Mouse (Mus musculus) hindbrain, embryonic 15.5 days (tissue): ENCODE data around the gene Ctrc. TPM values are rescaled to one million over a fixed set of nuclear protein-coding genes. Genes with fewer than 3 reads are reported as not detected.
"Not testable (repeated sequence)": the region's sequence is repeated elsewhere in the genome, so short reads cannot be mapped to it uniquely, and the experiment has no call there.

Experiments used
- ATAC-seq: fragments of 200-750 bp; cut with Nextera tagmentation; 2 replicates; pipeline ENCODE4 v1.8.0; 2017; ENCODE audit warnings: low read depth, moderate number of reproducible peaks, moderate TSS enrichment; ENCODE audit not compliant: low FRiP score
- H3K27ac ChIP-seq: fragments of 300-500 bp; sonication (generic); replicated peaks from 2 replicates; pipeline ENCODE4 v1.5.1; 2015; ENCODE audit warnings: mild to moderate bottlenecking, inconsistent platforms
- H3K27me3 ChIP-seq: fragments of 300-500 bp; sonication (generic); 2 replicates; pipeline ENCODE4 v1.6.1; 2015; ENCODE audit warnings: control low read depth, inconsistent platforms
- H3K36me3 ChIP-seq: fragments of 300-500 bp; sonication (generic); 2 replicates; pipeline ENCODE4 v1.6.1; 2015; ENCODE audit warnings: control low read depth, inconsistent platforms
- H3K4me1 ChIP-seq: fragments of 300-500 bp; sonication (generic); replicated peaks from 2 replicates; pipeline ENCODE4 v1.6.1; 2015; ENCODE audit warnings: control low read depth, inconsistent platforms
- H3K4me2 ChIP-seq: fragments of 300-500 bp; sonication (generic); 2 replicates; pipeline ENCODE4 v1.6.1; 2015; ENCODE audit warnings: moderate library complexity, mild to moderate bottlenecking, inconsistent platforms
- H3K4me3 ChIP-seq: fragments of 300-500 bp; sonication (generic); 2 replicates; pipeline ENCODE4 v1.5.1; 2015; ENCODE audit warnings: mild to moderate bottlenecking, inconsistent platforms
- H3K9ac ChIP-seq: fragments of 300-500 bp; sonication (generic); 2 replicates; pipeline ENCODE4 v1.6.1; 2015; ENCODE audit warnings: inconsistent platforms
- H3K9me3 ChIP-seq: fragments of 300-500 bp; sonication (generic); 2 replicates; pipeline ENCODE4 v1.6.1; 2016; ENCODE audit warnings: control low read depth, inconsistent platforms
- WGBS: fragments of 180-500 bp; shearing (Covaris S2); methylation state at CpG from one replicate; pipeline ENCODE4 v1.1.7; 2015; 5-methylcytosine and 5-hydroxymethylcytosine counted together
- polyA plus RNA-seq: library from polyadenylated mRNA; unstranded; fragments of >200 nt; fragmentation: Nextera tagmentation; extraction: Ambion mirVana; gene quantifications from 2 replicates; pipeline ENCODE4 v1.2.1, GENCODE M21; 2015

Ctrc gene
- polyA plus RNA-seq, 1 experiment from 2014 or later: not detected

- no peak for ATAC-seq
- Histone ChIP-seq H3K9ac (no peak overlapping the region), H3K36me3 (peaks cover 6% of the 10 kb centered on the region; the same call in 1 of the 2 replicates), H3K27ac (no peak overlapping the region), H3K4me1 (peaks cover 38% of the 10 kb centered on the region), H3K4me2 (no peak overlapping the region), H3K9me3 (no peaks in the 10 kb centered on the region), H3K27me3 (no peaks in the 10 kb centered on the region), H3K4me3 (no peak overlapping the region)
- WGBS: 86% methylated on average over 8 of the region's 8 CpGs
Observed at GRCm38 (mm10) chr4:141791951-141792350, 54.2 kb downstream of the Ctrc start.

GRCm38 (mm10) chr4:141791486-141791885, 54.7 kb downstream of the Ctrc start:
- Histone ChIP-seq H3K4me2 (peak overlapping the region; percentile 69; the same call in 1 of the 2 replicates), H3K27ac (peak overlapping the region; percentile 89; the same call in 1 of the 2 replicates), H3K36me3 (peaks cover 6% of the 10 kb centered on the region; the same call in 1 of the 2 replicates), H3K27me3 (no peaks in the 10 kb centered on the region), H3K9ac (no peak overlapping the region), H3K4me3 (no peak overlapping the region), H3K9me3 (no peaks in the 10 kb centered on the region), H3K4me1 (peaks cover 34% of the 10 kb centered on the region)
- 89% methylated on average over 7 of the region's 7 CpGs for WGBS
- no peak for ATAC-seq

- Histone ChIP-seq H3K4me3 (peak within 1 kb of the TSS; percentile 83), H3K27me3 (no peaks in the 10 kb centered on the region), H3K36me3 (peaks cover 6% of the 10 kb centered on the region; the same call in 1 of the 2 replicates), H3K4me2 (peak within 1 kb of the TSS; percentile 69), H3K4me1 (peaks cover 27% of the 10 kb centered on the region), H3K27ac (peak within 1 kb of the TSS; percentile 89), H3K9ac (peak within 1 kb of the TSS; percentile 86), H3K9me3 (no peaks in the 10 kb centered on the region)
- WGBS: under 1% methylated on average over 42 of the region's 42 CpGs
- ATAC-seq: peak; percentile 94
Observed at GRCm38 (mm10) chr4:141790524-141790990, 55.6 kb downstream of the Ctrc start, which contains the start of gene Dnajc16. TSS of gene Dnajc16 (minus strand) at chr4:141790931.

GRCm38 (mm10) chr4:141789564-141790218, 56.5 kb downstream of the Ctrc start:
- H3K4me2 ChIP-seq: peak overlapping the region; percentile 69
- no peaks in the 10 kb centered on the region for H3K27me3 ChIP-seq
- peaks cover 10% of the 10 kb centered on the region for H3K36me3 ChIP-seq
- no peaks in the 10 kb centered on the region for H3K9me3 ChIP-seq
- ATAC-seq: no peak
- H3K9ac ChIP-seq: peak overlapping the region; percentile 86
- WGBS: 62% methylated on average over 3 of the region's 3 CpGs
- peak overlapping the region; percentile 89 for H3K27ac ChIP-seq
- H3K4me1 ChIP-seq: peaks cover 18% of the 10 kb centered on the region
- H3K4me3 ChIP-seq: peak overlapping the region; percentile 83

GRCm38 (mm10) chr4:141787462-141787861, 58.7 kb downstream of the Ctrc start:
- no peaks in the 10 kb centered on the region for H3K27me3 ChIP-seq
- H3K9ac ChIP-seq: no peak overlapping the region
- H3K4me3 ChIP-seq: no peak overlapping the region
- no peak overlapping the region for H3K27ac ChIP-seq
- peaks cover 11% of the 10 kb centered on the region for H3K4me1 ChIP-seq
- H3K4me2 ChIP-seq: no peak overlapping the region
- ATAC-seq: no peak
- peaks cover 28% of the 10 kb centered on the region for H3K36me3 ChIP-seq
- WGBS: 85% methylated on average over 7 of the region's 7 CpGs
- H3K9me3 ChIP-seq: no peaks in the 10 kb centered on the region

- no peak overlapping the region for H3K4me3 ChIP-seq
- peaks cover 11% of the 10 kb centered on the region for H3K4me1 ChIP-seq
- H3K4me2 ChIP-seq: no peak overlapping the region
- no peak overlapping the region for H3K27ac ChIP-seq
- no peaks in the 10 kb centered on the region for H3K27me3 ChIP-seq
- WGBS: 72% methylated on average over 6 of the region's 6 CpGs
- H3K36me3 ChIP-seq: peaks cover 32% of the 10 kb centered on the region
- ATAC-seq: no peak
- no peaks in the 10 kb centered on the region for H3K9me3 ChIP-seq
- H3K9ac ChIP-seq: no peak overlapping the region
Observed at GRCm38 (mm10) chr4:141787046-141787445, 59.1 kb downstream of the Ctrc start.

- Histone ChIP-seq H3K4me2 (no peak overlapping the region), H3K4me3 (no peak overlapping the region), H3K9ac (no peak overlapping the region), H3K36me3 (peaks cover 41% of the 10 kb centered on the region), H3K4me1 (peaks cover 11% of the 10 kb centered on the region), H3K9me3 (no peaks in the 10 kb centered on the region), H3K27ac (no peak overlapping the region), H3K27me3 (no peaks in the 10 kb centered on the region)
- ATAC-seq: no peak
- 93% methylated on average over 13 of the region's 13 CpGs for WGBS
Observed at GRCm38 (mm10) chr4:141786141-141786540, 60.0 kb downstream of the Ctrc start.

GRCm38 (mm10) chr4:141784835-141785234, 61.3 kb downstream of the Ctrc start:
- Histone ChIP-seq H3K9ac (no peak overlapping the region), H3K9me3 (no peaks in the 10 kb centered on the region), H3K4me1 (peaks cover 5% of the 10 kb centered on the region), H3K27me3 (no peaks in the 10 kb centered on the region), H3K4me3 (no peak overlapping the region), H3K27ac (no peak overlapping the region), H3K4me2 (no peak overlapping the region), H3K36me3 (peaks cover 54% of the 10 kb centered on the region)
- no peak for ATAC-seq
- 84% methylated on average over 5 of the region's 5 CpGs for WGBS

- Histone ChIP-seq H3K4me1 (no peaks in the 10 kb centered on the region), H3K9ac (no peak overlapping the region), H3K27ac (no peak overlapping the region), H3K4me2 (no peak overlapping the region), H3K27me3 (no peaks in the 10 kb centered on the region), H3K9me3 (no peaks in the 10 kb centered on the region), H3K36me3 (peaks cover 65% of the 10 kb centered on the region), H3K4me3 (no peak overlapping the region)
- WGBS: 97% methylated on average over 8 of the region's 8 CpGs
- ATAC-seq: no peak
Observed at GRCm38 (mm10) chr4:141781201-141781985, 64.8 kb downstream of the Ctrc start.

GRCm38 (mm10) chr4:141779828-141780227, 66.3 kb downstream of the Ctrc start:
- no peak overlapping the region for H3K4me2 ChIP-seq
- no peaks in the 10 kb centered on the region for H3K9me3 ChIP-seq
- H3K36me3 ChIP-seq: peaks cover 76% of the 10 kb centered on the region
- no peak overlapping the region for H3K4me3 ChIP-seq
- H3K9ac ChIP-seq: no peak overlapping the region
- H3K4me1 ChIP-seq: no peaks in the 10 kb centered on the region
- no peak overlapping the region for H3K27ac ChIP-seq
- no peaks in the 10 kb centered on the region for H3K27me3 ChIP-seq
- 94% methylated on average over 8 of the region's 8 CpGs for WGBS
- ATAC-seq: no peak

- not testable (repeated sequence) for H3K27ac ChIP-seq, H3K4me1 ChIP-seq, H3K9me3 ChIP-seq, H3K27me3 ChIP-seq, H3K4me2 ChIP-seq, H3K4me3 ChIP-seq, ATAC-seq, H3K9ac ChIP-seq
- H3K36me3 ChIP-seq: peaks cover 87% of the 10 kb centered on the region
- WGBS: 89% methylated on average over 4 of the region's 4 CpGs
Observed at GRCm38 (mm10) chr4:141773019-141773418, 73.1 kb downstream of the Ctrc start.

GRCm38 (mm10) chr4:141771823-141772222, 74.3 kb downstream of the Ctrc start:
- Histone ChIP-seq H3K27ac (no peak overlapping the region), H3K4me2 (no peak overlapping the region), H3K9ac (no peak overlapping the region), H3K36me3 (peaks cover 87% of the 10 kb centered on the region), H3K27me3 (no peaks in the 10 kb centered on the region), H3K9me3 (no peaks in the 10 kb centered on the region), H3K4me3 (no peak overlapping the region), H3K4me1 (peaks cover 11% of the 10 kb centered on the region)
- no peak for ATAC-seq
- WGBS: 95% methylated on average over 8 of the region's 8 CpGs
